Mouse (Mus musculus) bone marrow, adult 2 months (tissue): ENCODE measurements around the gene U2af1. TPM values are rescaled to one million over a fixed set of nuclear protein-coding genes. Genes with fewer than 3 reads are reported as not detected.

ENCODE experiments used
- H3K27ac ChIP-seq: fragments of 200-500 bp; 2 replicates; pipeline ENCODE4 v1.5.1; 2012; ENCODE audit warnings: low read depth, mild to moderate bottlenecking, control low read depth, inconsistent platforms, low read length; ENCODE audit not compliant: control insufficient read depth, poor library complexity, insufficient read depth
- H3K4me1 ChIP-seq: fragments of 200-500 bp; 2 replicates; pipeline ENCODE4 v1.6.1; 2011; ENCODE audit warnings: low read length; ENCODE audit not compliant: control insufficient read depth, insufficient read depth
- H3K4me3 ChIP-seq: fragments of 200-500 bp; replicated peaks from 2 replicates; pipeline ENCODE3; 2011; ENCODE audit warnings: mild to moderate bottlenecking, low read depth, low read length, control low read depth; ENCODE audit not compliant: control insufficient read depth
- CTCF ChIP-seq: fragments of 200-500 bp; IDR thresholded peaks from 2 replicates; pipeline ENCODE4 v1.5.1; 2011; ENCODE audit warnings: low read length, control low read depth; ENCODE audit not compliant: control insufficient read depth, insufficient read depth
- POLR2A ChIP-seq: fragments of 200-500 bp; IDR thresholded peaks from 2 replicates; pipeline ENCODE4 v1.6.1; 2011; ENCODE audit warnings: low read depth, mild to moderate bottlenecking, control low read depth, low read length, borderline replicate concordance; ENCODE audit not compliant: control insufficient read depth
- WGBS: fragments of 180-500 bp; shearing (Covaris S2); methylation state at CpG from one replicate; pipeline ENCODE4 v1.1.7; 2018; 5-methylcytosine and 5-hydroxymethylcytosine counted together
- polyA plus RNA-seq: library from polyadenylated mRNA; stranded (reverse); fragments of >200 nt; gene quantifications from 2 replicates; pipeline ENCODE4 v1.2.4, GENCODE M21; 2011; ENCODE audit warnings: low replicate concordance; ENCODE audit not compliant: missing spikeins, insufficient read depth, insufficient read length

U2af1 gene
- polyA plus RNA-seq, 1 experiment = 282 TPM

DNA sequence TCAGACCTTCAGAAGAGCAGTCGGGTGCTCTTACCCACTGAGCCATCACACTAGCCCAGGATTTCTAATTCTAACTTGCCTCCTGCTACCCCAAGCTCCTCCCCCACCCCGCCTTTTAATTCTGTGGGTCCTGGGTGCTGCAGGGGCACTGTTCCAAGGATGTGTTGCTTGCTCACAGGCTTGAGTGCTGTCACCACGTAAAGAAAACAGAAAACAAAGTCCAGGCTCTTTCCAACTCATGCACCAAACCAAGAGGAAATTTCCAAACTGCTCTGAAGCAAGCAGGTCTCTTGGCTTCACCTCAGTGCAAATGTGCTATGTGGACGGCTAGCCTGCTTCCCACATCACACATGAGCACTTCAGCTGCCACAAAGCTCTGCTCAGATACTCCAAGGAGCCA, 3.3 kb downstream of the U2af1 start:
- WGBS = 54% methylated on average over 4 of the region's 4 CpGs
- no peak for TF ChIP-seq POLR2A
- no peak for TF ChIP-seq CTCF
- Histone ChIP-seq H3K27ac (peak overlapping the region; percentile 75; the same call in 1 of the 2 replicates), H3K4me1 (peaks cover 9% of the 10 kb centered on the region), H3K4me3 (no peak overlapping the region)

DNA sequence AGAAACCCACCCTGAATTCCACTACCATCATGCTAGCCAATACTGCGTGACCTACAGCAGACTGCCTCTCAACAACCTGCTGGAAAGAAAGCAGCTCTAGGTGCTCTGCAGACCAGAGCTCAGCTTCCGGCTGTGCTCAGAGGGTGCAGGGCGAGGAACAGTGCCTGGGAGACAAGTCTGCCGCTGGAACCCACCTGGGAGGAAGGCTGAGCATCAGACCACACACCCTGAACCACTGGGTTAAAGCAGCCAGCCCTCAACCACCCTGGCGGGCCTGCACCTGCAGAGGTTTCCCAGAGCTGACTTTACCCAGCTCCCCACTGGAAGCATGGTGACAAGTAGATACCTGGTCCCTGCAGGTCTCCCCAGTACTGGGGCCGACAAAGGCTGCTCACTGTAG, 5.4 kb downstream of the U2af1 start:
- Histone ChIP-seq H3K4me3 (no peak overlapping the region), H3K4me1 (peaks cover 11% of the 10 kb centered on the region), H3K27ac (0 out of 2 replicates have a peak overlapping the region, but pooled peaks have one; percentile 28)
- WGBS = 84% methylated on average over 6 of the region's 6 CpGs
- no peak for TF ChIP-seq POLR2A
- no peak for TF ChIP-seq CTCF

DNA sequence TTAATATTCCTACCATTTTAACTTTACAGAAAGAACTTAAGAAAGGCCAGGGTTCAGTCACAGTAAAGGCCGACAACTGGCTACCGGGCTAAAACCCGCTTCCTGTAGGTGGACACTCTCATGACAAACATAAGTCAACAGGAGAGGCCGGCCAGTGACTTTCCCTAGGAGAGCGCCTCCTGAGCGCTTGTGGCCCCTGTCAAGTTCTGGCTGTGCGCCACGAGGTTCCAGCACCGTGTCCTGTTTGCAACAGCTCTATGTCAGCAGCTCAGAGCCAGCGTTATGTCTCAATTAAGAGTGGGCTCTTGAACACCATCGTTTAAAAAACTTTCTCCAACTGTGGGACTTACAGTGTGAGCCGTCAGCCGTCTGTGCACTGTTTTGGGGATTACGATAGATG, 6.5 kb downstream of the U2af1 start:
- Histone ChIP-seq H3K27ac (no peak overlapping the region), H3K4me3 (no peak overlapping the region), H3K4me1 (peaks cover 10% of the 10 kb centered on the region)
- no peak for TF ChIP-seq CTCF
- TF ChIP-seq POLR2A = no peak
- WGBS = 77% methylated on average over 14 of the region's 14 CpGs

DNA sequence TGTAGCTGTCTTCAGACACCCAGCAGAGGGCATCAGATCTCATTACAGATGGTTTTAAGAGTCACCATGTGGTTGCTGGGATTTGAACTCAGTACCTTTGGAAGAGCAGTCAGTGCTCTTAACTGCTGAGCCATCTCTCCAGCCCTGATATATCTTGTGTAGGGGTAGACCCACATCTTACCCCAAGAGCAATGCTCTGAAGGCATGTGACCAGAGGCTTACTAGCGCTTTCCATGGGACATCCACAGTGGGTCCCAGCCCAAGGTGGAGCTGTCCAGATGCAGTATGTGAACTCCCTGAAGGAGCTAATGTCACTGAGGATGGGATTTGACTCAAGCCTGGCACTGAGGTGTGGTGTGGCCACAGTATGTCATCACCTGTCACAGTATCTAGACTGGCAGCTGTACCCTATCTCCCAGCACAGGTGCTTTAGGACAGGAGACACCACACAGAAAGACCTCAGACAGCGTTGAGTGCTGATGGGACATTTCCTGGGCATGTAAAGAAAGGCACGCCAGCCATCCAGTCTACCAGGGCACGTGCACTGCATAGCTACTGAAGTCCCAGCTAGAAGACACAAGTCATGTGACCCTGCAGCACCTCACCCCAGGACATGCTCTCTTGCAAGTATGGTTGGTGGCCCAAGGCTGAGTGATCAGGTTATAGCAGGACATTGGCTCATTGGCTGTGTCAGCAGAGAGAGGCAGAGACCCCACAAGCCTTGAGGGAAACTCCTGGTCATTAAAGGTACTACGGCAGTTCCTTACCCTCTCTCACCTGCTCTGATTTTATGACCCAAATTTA, 12.3 kb downstream of the U2af1 start:
- Histone ChIP-seq H3K27ac (no peak overlapping the region), H3K4me1 (peaks cover 3% of the 10 kb centered on the region; the same call in 1 of the 2 replicates), H3K4me3 (no peak overlapping the region)
- 91% methylated on average over 5 of the region's 5 CpGs for WGBS
- no peak for TF ChIP-seq CTCF
- TF ChIP-seq POLR2A = no peak

DNA sequence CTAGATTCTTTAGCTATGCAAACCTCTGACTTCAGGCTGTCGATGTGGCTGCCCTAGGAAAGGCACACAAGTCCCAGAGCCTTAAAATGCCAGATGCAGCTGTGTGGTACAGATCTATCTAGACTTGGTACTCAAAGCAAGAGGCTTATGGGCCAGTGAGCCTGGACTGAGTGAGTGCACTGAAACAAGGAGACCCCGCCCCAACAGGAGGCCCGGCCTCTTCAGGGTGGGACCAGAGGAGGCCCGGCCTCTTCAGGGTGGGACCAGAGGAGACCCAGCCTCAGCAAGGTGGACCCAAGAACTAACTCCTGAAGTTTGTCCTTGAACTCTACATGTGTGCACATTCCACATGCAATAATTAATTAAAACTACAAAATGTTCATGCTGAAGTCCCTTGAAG, 15.8 kb downstream of the U2af1 start:
- H3K4me1 ChIP-seq = no peaks in the 10 kb centered on the region
- H3K4me3 ChIP-seq = no peak overlapping the region
- TF ChIP-seq POLR2A = no peak
- no peak for TF ChIP-seq CTCF
- no peak overlapping the region for H3K27ac ChIP-seq
- 71% methylated on average over 4 of the region's 4 CpGs for WGBS

DNA sequence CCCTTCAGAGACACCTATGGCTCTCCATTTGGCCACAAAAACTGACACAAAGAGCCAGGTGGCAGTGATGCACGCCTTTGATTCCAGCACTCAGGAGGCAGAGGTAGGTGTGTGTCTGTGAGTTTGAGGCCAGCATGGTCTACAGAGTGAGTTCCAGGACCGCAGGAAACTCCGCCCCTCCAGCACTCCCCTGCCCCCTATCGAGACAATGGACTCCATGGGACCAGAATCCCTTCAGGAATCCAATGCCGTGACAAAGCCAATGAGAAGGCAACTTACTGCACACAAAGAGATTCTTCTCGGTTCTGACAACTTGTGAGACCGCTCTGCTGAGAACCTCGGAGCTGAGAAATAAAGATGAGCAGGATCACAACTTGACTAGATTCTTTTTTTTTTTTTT, 16.4 kb downstream of the U2af1 start:
- no peaks in the 10 kb centered on the region; the same call in 1 of the 2 replicates for H3K4me1 ChIP-seq
- WGBS = 64% methylated on average over 8 of the region's 8 CpGs
- no peak overlapping the region for H3K27ac ChIP-seq
- H3K4me3 ChIP-seq = no peak overlapping the region
- no peak for TF ChIP-seq POLR2A
- TF ChIP-seq CTCF = no peak

DNA sequence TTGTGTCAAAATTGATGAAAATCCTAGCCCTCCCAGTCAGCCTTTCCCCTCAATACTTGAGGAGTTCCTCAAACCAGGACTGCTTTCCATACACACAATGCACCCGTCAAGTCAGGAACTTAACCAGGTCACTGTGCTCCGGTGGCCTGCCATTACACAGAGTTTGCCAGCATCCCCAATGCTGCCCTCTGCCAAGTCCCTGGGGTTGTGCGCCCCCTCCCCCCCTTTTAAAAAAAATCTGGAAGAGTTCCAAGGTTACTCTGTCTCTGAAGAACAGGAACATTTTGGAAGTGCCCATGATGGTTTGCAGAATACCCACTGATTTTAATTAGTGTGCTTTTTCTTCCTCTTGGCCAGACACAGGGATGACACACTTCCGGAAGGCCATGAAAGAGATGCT, 19.0 kb downstream of the U2af1 start:
- peaks cover 2% of the 10 kb centered on the region for H3K4me1 ChIP-seq
- TF ChIP-seq CTCF (no peak), POLR2A (no peak)
- H3K27ac ChIP-seq = no peak overlapping the region
- WGBS = 55% methylated on average over 4 of the region's 4 CpGs
- no peak overlapping the region for H3K4me3 ChIP-seq

DNA sequence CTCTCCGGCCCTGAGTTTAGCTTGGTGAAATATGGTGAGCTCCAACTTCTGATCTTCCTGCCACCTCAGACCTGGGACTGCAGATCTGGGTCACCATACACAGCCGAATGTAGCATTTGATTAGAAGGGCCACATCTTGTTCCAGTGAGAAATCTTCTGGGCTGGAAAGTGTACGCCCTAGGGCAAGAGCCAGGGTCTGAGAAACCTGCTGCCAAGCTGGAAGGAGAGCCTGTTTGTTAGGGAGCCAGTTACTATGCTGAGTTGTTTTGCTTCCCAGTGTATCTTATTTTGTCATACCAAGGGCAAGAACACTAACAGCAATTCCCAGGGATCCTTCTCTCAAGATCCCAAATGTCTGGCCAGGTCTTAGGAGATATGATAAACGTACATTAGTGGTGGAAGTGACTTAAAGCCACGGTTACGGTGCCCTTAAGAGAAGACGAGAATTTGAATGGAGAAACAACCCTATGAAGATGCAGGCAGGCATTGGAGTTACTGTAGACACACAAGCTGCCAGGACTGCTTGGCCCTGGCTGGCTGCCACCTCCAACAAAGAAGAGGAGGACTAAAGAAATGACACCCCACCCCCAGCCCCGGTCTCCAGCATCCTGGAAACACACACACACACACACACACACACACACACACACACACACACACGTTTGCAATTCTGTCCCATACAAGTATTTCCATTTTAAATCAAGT, 20.7 kb downstream of the U2af1 start:
- WGBS = 65% methylated on average over 9 of the region's 9 CpGs
- H3K4me3 ChIP-seq = no peak overlapping the region

More for the DNA sequence above, 20.7 kb downstream of the U2af1 start:
- Histone ChIP-seq H3K27ac (no peak overlapping the region), H3K4me1 (peaks cover 2% of the 10 kb centered on the region)
- TF ChIP-seq CTCF (no peak), POLR2A (no peak)
